Comparison of ENCODE assay signal across 22 mouse cellular contexts in the genomic region with DNA sequence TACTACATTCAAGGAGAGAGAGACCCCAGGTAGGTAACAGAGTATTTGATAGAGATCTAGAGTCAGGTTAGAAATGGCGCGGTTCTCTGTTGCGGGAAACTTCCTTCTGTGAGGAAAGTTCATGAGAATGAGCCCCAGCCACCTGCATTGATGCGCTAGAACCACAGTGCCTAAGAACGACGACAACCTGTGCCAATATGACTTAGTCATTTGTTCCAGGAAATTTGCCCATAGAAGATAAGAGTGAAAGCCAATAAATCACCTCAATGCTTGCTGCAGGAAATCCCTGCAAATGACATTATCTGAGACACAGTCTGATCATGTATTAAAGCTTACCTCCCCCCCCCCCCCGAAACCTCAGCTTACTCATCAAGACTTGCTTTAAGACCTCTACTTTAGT. TPM values are rescaled to one million over a fixed set of nuclear protein-coding genes. Genes with fewer than 3 reads are reported as not detected.
A peak's percentile ranks its signal among the peaks of the same experiment; 100 is the strongest.
DNase-seq lines count a peak whose midpoint lies in the region; ATAC-seq and TF ChIP-seq lines count a peak whose summit lies in the region.
"Had no signal": no experiment of that assay in that cellular context is flagged by ENCODE, and none has a peak within 500 bp of the region (broad histone marks: within the 10 kb centered on the region; RNA-seq: fewer than 3 reads in every experiment).

No protein-coding gene starts in this region.

- no peaks in the 10 kb centered on the region; the same call in 1 of the 2 replicates for H3K4me1 ChIP-seq in lung, adult 2 months (ENCODE audit: control insufficient read depth, insufficient read depth, low read length)
- no peaks in the 10 kb centered on the region for H3K4me1 ChIP-seq in hindbrain, embryonic 10.5 days (replicated peaks)
- H3K4me1 ChIP-seq: forebrain, embryonic 13.5 days; heart, embryonic 15.5 days; hindbrain, embryonic 15.5 days; kidney, embryonic 15.5 days; limb, embryonic 10.5 days; liver, embryonic 12.5 days; midbrain, embryonic 10.5 days; neural tube, embryonic 12.5 days had no signal

- peak; percentile 30 to 62 for DNase-seq in heart, adult 9 months (ENCODE audit: low spot score in 2 of 2)
- DNase-seq in heart, postnatal 25 days (ENCODE audit: low spot score) = no peak
- peak; percentile 22 for DNase-seq in lung, postnatal 36 days
- DNase-seq in lung, adult 2 months = no peak
- DNase-seq in adrenal gland, postnatal 36 days = peak; percentile 33 to 51
- DNase-seq in hindbrain, embryonic 10.5 days (ENCODE audit: low spot score) = no peak
- DNase-seq: cerebellum, postnatal 14 days; gastrocnemius, postnatal 36 days; spleen, adult 18-20 months; thymus, adult 2 months had no signal

- peak; percentile 37; the same call in 1 of the 2 replicates for ATAC-seq in megakaryocyte-erythroid progenitor cell, adult 5-6 weeks (replicated peaks; ENCODE audit: low FRiP score, low TSS enrichment, poor library complexity, severe bottlenecking)
- ATAC-seq: CD4-positive, CD25-positive, alpha-beta regulatory T cell, adult 4 months; forebrain, embryonic 13.5 days; liver, embryonic 12.5 days had no signal

- TF ChIP-seq CTCF in lung, adult 2 months (IDR thresholded peaks at IDR 0.05; ENCODE audit: insufficient read depth, low read length) = no peak

- intact Hi-C loops in heart, postnatal 25 days (cut with DNase I) = loop anchor here (10.0 kb wide), 1 partner anchor 47 kb away; no protein-coding TSS in a partner anchor

- no peaks in the 10 kb centered on the region for H3K36me3 ChIP-seq in hindbrain, embryonic 10.5 days
- H3K36me3 ChIP-seq: G1E; heart, embryonic 15.5 days; hindbrain, embryonic 15.5 days; kidney, embryonic 15.5 days; limb, embryonic 10.5 days; liver, embryonic 12.5 days; midbrain, embryonic 10.5 days; neural tube, embryonic 12.5 days had no signal

- no peak overlapping the region for H3K27ac ChIP-seq in hindbrain, embryonic 10.5 days
- H3K27ac ChIP-seq: forebrain, embryonic 13.5 days; heart, embryonic 15.5 days; hindbrain, embryonic 15.5 days; kidney, embryonic 15.5 days; left cerebral cortex, adult 2 months; limb, embryonic 10.5 days; liver, embryonic 12.5 days; midbrain, embryonic 10.5 days; neural tube, embryonic 12.5 days had no signal

- 45% methylated on average over 7 of the region's 7 CpGs for WGBS in lung, adult 2 months
- 92% methylated on average over 7 of the region's 7 CpGs for WGBS in hindbrain, embryonic 10.5 days

- H3K9me3 ChIP-seq in hindbrain, embryonic 10.5 days = peaks cover 13% of the 10 kb centered on the region
- H3K9me3 ChIP-seq: hindbrain, embryonic 15.5 days had no signal

- H3K4me3 ChIP-seq in lung, adult 2 months (replicated peaks; ENCODE audit: extremely low read depth, low read depth, low read length) = no peak overlapping the region
- H3K4me3 ChIP-seq in hindbrain, embryonic 10.5 days = no peak overlapping the region
- H3K4me3 ChIP-seq: forebrain, embryonic 13.5 days; heart, embryonic 15.5 days; hindbrain, embryonic 15.5 days; kidney, embryonic 15.5 days; left cerebral cortex, adult 2 months; limb, embryonic 10.5 days; liver, embryonic 12.5 days; midbrain, embryonic 10.5 days; neural tube, embryonic 12.5 days had no signal

- TF ChIP-seq POLR2A in lung, adult 2 months (IDR thresholded peaks at IDR 0.05; ENCODE audit: borderline replicate concordance, extremely low read depth, low read depth, low read length) = no peak

- H3K27me3 ChIP-seq in hindbrain, embryonic 10.5 days (ENCODE audit: insufficient read depth, poor library complexity, severe bottlenecking) = no peaks in the 10 kb centered on the region
- H3K27me3 ChIP-seq: forebrain, embryonic 13.5 days; heart, embryonic 15.5 days; hindbrain, embryonic 15.5 days; kidney, embryonic 15.5 days; liver, embryonic 12.5 days; neural tube, embryonic 12.5 days had no signal

RNA-seq across cellular contexts. Expression of a gene that starts 38.0 kb away (rescaled TPM):
- 10 to 100 TPM; 24.8 to 27.7 TPM for total RNA-seq in heart, postnatal 25 days (2021)
- polyA plus RNA-seq in lung, adult 2 months (2012; rRNA removed) = 21.0 and 27.8 TPM in 2 replicates
- 10 to 100 TPM; 34.6 to 40.1 TPM for total RNA-seq in adrenal gland, postnatal 36 days (2021)
- 34.3 and 50.3 TPM in 2 replicates for total RNA-seq in megakaryocyte-erythroid progenitor cell, adult 5-6 weeks (2014; fragmentation: Nextera tagmentation)
- total RNA-seq in megakaryocyte-erythroid progenitor cell, adult 5-6 weeks (2017) = 37.7 and 40.9 TPM in 2 replicates
- polyA plus RNA-seq in hindbrain, embryonic 10.5 days (2016; fragmentation: Nextera tagmentation; extraction: Ambion mirVana) = 29.3 and 34.8 TPM in 2 replicates

Comparison
In these comparisons a context has a peak if more than half of its experiments do, and no peak if none do; other contexts are left out.
1. DNase-seq: peak in heart, adult 9 months (2 of 2), lung, postnatal 36 days (single experiment) and adrenal gland, postnatal 36 days (2 of 2); none in heart, postnatal 25 days (single experiment), lung, adult 2 months (single experiment) and hindbrain, embryonic 10.5 days (single experiment).